Mouse (Mus musculus) spleen, postnatal 0 days (tissue): Measurements from ENCODE around the gene Smarca5. TPM values are rescaled to one million over a fixed set of nuclear protein-coding genes. Genes with fewer than 3 reads are reported as not detected.

ENCODE experiments used
- polyA plus RNA-seq: library from polyadenylated mRNA; unstranded; fragments of >200 nt; fragmentation: Nextera tagmentation; extraction: Ambion mirVana; gene quantifications from 2 replicates; pipeline ENCODE4 v1.2.1, GENCODE M21; 2015

The Smarca5 gene
- 57.5 and 59.0 TPM in 2 replicates for polyA plus RNA-seq

DNA sequence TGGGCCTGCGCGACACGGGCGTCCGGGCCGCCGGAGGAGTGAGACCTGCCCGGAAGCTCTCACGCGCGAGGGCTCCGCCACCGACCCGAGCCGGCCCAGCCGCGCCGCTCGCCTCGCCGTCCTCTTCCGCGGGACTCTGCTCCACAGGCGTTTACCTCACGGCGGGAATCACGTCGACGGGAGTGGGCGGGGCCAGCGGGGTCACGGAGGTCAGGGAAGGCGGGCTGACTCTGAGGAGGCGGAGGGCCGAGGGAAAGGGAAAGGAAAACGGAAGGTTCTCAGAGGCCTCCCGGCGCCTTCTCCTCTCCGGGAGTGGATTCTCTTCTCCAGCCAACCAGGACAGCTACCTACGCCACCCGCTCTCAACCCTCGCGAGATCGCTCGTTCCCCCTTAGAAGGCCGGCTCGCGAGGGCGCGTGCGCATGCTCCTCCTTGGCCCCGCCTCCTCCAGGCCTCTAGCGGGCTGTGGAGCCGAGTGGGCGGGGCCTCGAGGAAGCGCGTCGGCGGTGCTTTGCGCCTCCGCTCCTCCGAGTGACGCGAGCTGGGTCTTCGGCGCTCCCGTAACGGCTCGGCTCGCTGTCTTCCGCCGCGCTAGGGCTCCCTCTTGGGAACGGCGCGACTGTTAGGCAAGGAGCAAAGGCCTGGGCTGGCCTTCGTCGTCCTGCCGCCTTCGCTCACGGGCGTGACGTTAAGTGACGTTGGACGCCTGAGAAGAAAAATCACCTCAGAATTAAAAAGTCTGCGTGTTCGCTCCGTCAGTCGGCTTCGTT, at the start of gene Smarca5:
Gene Smarca5 (minus strand): TSS at position 343 of the 770 bp plus-strand sequence.

Other genes starting within 250 kb of the Smarca5 start
- gene Gypa, start 245.7 kb downstream of the Smarca5 start, polyA plus RNA-seq: 473 and 558 TPM in 2 replicates
- gene Frem3, start 128.4 kb downstream of the Smarca5 start, polyA plus RNA-seq: 0.04 and 0.05 TPM in 2 replicates
- gene Gab1, start 141.0 kb upstream of the Smarca5 start, polyA plus RNA-seq: 7.2 and 7.3 TPM in 2 replicates